Mouse (Mus musculus): ENCODE results near the gene Fam83c. TPM values are rescaled to one million over a fixed set of nuclear protein-coding genes. Genes with fewer than 3 reads are reported as not detected.

Fam83c gene
- total RNA-seq, 1 experiment from 2014 or later = not detected

GRCm38 (mm10) chr2:155805231-155805924, 29.3 kb downstream of the Fam83c start:
- no peak for ATAC-seq (ENCODE audit: extremely low read depth, insufficient number of reproducible peaks, low FRiP score, poor library complexity, severe bottlenecking)

GRCm38 (mm10) chr2:155804053-155804452, 30.6 kb downstream of the Fam83c start:
- ATAC-seq (ENCODE audit: extremely low read depth, insufficient number of reproducible peaks, low FRiP score, poor library complexity, severe bottlenecking) = no peak

GRCm38 (mm10) chr2:155802761-155803160, 31.9 kb downstream of the Fam83c start:
- ATAC-seq (ENCODE audit: extremely low read depth, insufficient number of reproducible peaks, low FRiP score, poor library complexity, severe bottlenecking) = no peak

GRCm38 (mm10) chr2:155798613-155799012, 36.0 kb downstream of the Fam83c start:
- no peak for ATAC-seq (ENCODE audit: extremely low read depth, insufficient number of reproducible peaks, low FRiP score, poor library complexity, severe bottlenecking)

GRCm38 (mm10) chr2:155794674-155795445, 39.8 kb downstream of the Fam83c start:
- no peak for ATAC-seq (ENCODE audit: extremely low read depth, insufficient number of reproducible peaks, low FRiP score, poor library complexity, severe bottlenecking)

- ATAC-seq (ENCODE audit: extremely low read depth, insufficient number of reproducible peaks, low FRiP score, poor library complexity, severe bottlenecking) = no peak
These were observed 41.8 kb downstream of the Fam83c start for GRCm38 (mm10) chr2:155792899-155793298.

- no peak for ATAC-seq (ENCODE audit: extremely low read depth, insufficient number of reproducible peaks, low FRiP score, poor library complexity, severe bottlenecking)
These were observed 46.4 kb downstream of the Fam83c start for GRCm38 (mm10) chr2:155787949-155788931.

- no peak for ATAC-seq (ENCODE audit: extremely low read depth, insufficient number of reproducible peaks, low FRiP score, poor library complexity, severe bottlenecking)
These were observed 47.7 kb downstream of the Fam83c start for GRCm38 (mm10) chr2:155786905-155787304.

- no peak for ATAC-seq (ENCODE audit: extremely low read depth, insufficient number of reproducible peaks, low FRiP score, poor library complexity, severe bottlenecking)
These were observed 50.1 kb downstream of the Fam83c start for GRCm38 (mm10) chr2:155784534-155784933.

GRCm38 (mm10) chr2:155779506-155779905, 55.1 kb downstream of the Fam83c start:
- no peak for ATAC-seq (ENCODE audit: extremely low read depth, insufficient number of reproducible peaks, low FRiP score, poor library complexity, severe bottlenecking)

- no peak for ATAC-seq (ENCODE audit: extremely low read depth, insufficient number of reproducible peaks, low FRiP score, poor library complexity, severe bottlenecking)
These were observed 55.6 kb downstream of the Fam83c start for GRCm38 (mm10) chr2:155779066-155779465.

GRCm38 (mm10) chr2:155778004-155778403, 56.6 kb downstream of the Fam83c start:
- no peak for ATAC-seq (ENCODE audit: extremely low read depth, insufficient number of reproducible peaks, low FRiP score, poor library complexity, severe bottlenecking)

- no peak for ATAC-seq (ENCODE audit: extremely low read depth, insufficient number of reproducible peaks, low FRiP score, poor library complexity, severe bottlenecking)
These were observed 57.0 kb downstream of the Fam83c start for GRCm38 (mm10) chr2:155777688-155777985.

Other genes with a start within 250 kb of the Fam83c start
- 10.9 and 13.5 TPM in 2 replicates for gene Gss, start 242.0 kb downstream of the Fam83c start, total RNA-seq (2017)
- not detected in 2 replicates for gene Myh7b, start 223.6 kb downstream of the Fam83c start, total RNA-seq (2017)
- 163 and 181 TPM in 2 replicates for gene Trpc4ap, start 142.5 kb downstream of the Fam83c start, total RNA-seq (2017)
- gene Edem2, start 105.4 kb downstream of the Fam83c start, total RNA-seq (2017) = 32.8 and 38.7 TPM in 2 replicates
- gene Gm17581, start 99.0 kb downstream of the Fam83c start, total RNA-seq (2017) = not detected in 2 replicates
- gene Procr, start 83.7 kb downstream of the Fam83c start, total RNA-seq (2017) = not detected in 2 replicates
- not detected in 2 replicates for gene Mmp24, start 59.5 kb downstream of the Fam83c start, total RNA-seq (2017)
- gene BC029722, start 15.4 kb downstream of the Fam83c start, total RNA-seq (2017) = 12.4 and 12.7 TPM in 2 replicates
- 48.3 and 56.8 TPM in 2 replicates for gene Eif6, start 7.9 kb downstream of the Fam83c start, total RNA-seq (2017)
- 20.6 and 23.1 TPM in 2 replicates for gene Uqcc1, start 95.5 kb upstream of the Fam83c start, total RNA-seq (2017)
- not detected in 2 replicates for gene Gm15557, start 105.9 kb upstream of the Fam83c start, total RNA-seq (2017)
- not detected in 2 replicates for gene Gdf5, start 110.5 kb upstream of the Fam83c start, total RNA-seq (2017)
- gene Cep250, start 121.6 kb upstream of the Fam83c start, total RNA-seq (2017) = 66.2 and 69.1 TPM in 2 replicates
- gene 6430550D23Rik, start 173.1 kb upstream of the Fam83c start, total RNA-seq (2017) = 1.1 and 1.4 TPM in 2 replicates
- 61.0 and 68.6 TPM in 2 replicates for gene Ergic3, start 173.2 kb upstream of the Fam83c start, total RNA-seq (2017)
- gene Fer1l4, start 218.1 kb upstream of the Fam83c start, total RNA-seq (2017) = not detected in 2 replicates
- gene Spag4, start 230.3 kb upstream of the Fam83c start, total RNA-seq (2017) = 0.37 and 1.4 TPM in 2 replicates

Data from neutrophil, adult 5-6 weeks (primary cell).